Mouse (Mus musculus): ENCODE data around the gene Bcl2a1d.
A peak's percentile ranks its signal among the peaks of the same experiment; 100 is the strongest.
"Not testable (repeated sequence)": the region's sequence is repeated elsewhere in the genome, so short reads cannot be mapped to it uniquely, and the experiment has no call there.

The Bcl2a1d gene

DNA sequence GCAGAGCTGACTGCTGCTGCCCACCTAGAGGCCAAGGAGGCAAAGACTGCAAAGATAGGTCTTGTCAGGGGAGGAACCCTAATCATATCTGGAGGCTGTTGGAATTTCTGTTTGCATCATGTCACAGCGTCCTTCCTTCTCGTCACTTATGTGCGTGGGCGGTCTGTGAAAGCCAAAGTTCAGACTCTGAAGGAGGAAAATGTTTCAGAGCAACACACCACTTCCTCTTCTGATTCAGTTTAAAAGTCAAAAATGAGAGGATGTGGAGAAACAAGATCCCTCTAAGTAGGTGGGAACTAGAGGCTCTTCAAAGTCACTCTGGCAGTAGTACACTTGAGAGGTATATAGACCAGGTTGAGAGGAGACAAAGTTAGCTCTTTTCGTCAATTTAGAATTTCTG lies at the start of gene Bcl2a1d:
Gene Bcl2a1d (minus strand): TSS at position 187 of the 400 bp plus-strand sequence.
- not testable (repeated sequence) for DNase-seq

DNA sequence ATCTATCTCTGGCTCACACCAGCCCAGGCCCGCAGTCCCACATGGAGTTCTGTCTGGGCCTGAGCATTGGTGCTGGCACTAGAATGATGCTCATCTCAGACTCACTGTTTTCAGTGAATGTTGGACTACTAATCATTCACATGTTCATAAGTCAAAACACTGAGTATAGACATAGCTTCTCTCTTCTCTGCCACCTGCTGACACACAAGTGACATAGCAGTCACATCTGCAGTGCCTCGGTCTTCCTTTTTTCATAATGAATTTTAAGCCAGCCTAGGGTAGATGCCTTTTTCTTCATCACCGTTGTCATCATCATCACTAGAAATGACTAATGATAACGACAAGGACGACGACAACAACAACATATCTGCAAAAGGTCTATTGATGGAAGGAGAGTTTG lies 38.5 kb upstream of the Bcl2a1d start:
- DNase-seq = not testable (repeated sequence)

DNA sequence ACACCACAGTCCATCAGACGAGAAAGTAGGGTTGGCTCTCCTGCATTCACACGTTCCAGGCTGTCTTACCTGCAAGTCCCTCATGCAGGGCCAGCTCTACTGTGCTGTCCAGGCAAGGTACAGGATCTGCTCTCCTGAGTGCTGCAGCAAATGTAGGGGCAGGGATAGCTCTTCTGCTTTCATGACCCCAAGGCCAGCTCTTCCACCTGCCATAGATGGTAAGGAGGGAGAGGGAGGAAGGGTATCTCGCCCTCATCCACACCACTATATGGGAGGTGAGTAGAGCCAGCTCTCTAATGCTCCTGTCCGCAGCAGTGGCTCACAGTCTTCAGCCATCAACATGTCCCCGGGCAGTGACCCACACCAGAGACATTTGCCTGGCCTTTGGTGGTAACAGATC lies 37.8 kb upstream of the Bcl2a1d start:
- DNase-seq = not testable (repeated sequence)

DNA sequence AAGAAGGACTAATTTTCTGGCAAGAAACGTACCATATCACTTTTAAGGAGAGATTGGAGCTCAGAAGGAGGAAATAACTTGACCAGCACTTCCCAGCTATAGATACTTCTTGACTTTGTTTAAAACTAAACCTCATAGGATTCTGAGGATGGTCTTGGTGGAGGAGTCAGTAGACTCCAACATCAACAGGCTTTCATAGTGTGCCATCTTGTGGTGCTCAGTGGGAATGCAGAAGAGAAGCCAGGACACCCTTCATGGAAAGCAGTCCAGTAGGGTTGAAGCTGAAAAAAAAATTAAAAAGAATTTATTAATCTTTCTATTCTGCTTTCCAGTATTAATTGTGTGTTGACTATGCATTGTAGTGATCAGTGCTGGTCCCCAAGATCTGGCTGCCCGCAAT lies 15.0 kb upstream of the Bcl2a1d start:
- peak; percentile 30 for DNase-seq

DNA sequence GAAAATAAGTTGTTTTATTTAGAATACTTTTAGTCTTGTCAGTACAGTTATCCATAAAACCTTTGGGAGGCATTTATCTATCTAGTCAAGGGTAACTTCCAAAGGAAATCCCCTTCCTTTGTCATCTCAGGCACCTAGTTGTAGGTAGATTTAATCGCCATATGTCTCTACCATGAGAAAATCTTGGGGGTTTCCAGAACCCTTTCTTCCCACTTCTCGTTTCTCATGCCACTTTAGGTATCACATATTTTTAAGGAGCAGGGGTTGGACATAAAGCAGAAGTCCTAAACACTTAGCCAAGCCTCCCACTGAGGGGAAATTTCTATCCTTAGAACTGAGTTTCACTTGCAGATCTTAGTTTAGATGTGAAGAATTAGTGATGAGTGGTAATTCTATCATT lies 14.3 kb upstream of the Bcl2a1d start:
- DNase-seq = not testable (repeated sequence)

DNA sequence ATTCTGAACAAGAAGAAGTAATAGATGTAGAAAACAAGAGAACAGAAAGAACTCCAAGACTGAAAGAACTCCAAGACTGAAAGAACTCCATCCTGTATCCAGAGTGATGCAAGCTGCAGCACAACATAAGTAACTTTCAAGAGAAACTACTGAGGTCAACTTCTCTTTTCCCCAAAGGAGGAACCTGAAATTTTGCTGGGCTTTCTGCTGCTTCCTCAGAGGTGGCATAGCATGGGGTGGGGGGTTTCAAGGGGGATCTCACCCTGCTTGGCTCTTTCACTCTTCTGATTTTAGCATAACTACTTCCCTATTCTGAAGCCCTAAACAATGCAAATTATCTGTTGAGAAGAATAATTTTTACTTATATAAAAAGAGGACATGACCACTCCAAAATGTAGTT lies 3.6 kb upstream of the Bcl2a1d start:
- not testable (repeated sequence) for DNase-seq

DNA sequence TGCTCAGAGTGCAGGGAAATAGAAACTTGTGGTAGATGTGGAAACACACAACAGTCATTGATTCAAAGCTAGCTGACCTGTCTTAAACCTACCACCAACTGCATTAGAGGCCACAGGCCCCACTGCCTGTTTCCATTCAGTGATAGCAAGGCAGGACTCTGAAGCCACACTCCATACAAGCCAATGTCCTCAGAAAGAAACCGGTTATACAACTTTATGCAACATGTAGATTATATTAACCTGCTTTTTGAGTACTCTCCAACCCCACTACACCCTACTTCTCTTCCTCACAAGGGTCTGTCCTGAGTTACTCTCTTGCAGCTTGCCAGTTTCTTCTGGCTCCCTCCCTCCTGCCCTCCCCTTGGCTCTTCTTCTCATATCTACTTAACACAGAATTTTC lies 1.5 kb upstream of the Bcl2a1d start:
- not testable (repeated sequence) for DNase-seq

DNA sequence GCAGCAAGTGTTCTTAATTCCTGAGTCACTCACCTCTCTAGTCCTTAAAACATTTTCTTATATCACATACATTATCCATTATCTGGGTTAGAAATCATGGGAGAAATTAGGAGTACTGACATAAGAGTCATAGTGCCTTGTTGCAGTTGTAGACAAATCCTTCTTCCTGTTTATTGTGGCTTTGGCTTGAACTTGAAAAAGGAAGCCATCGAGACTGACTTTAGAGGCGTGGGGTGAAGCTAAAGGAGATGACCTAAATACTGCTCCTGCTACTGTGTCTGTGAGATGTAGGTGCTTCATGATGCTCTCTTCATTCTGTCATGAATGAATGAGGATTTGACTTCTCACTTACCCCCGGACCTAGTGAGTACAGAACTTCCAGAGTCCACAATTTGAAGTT lies 620 bp upstream of the Bcl2a1d start:
- not testable (repeated sequence) for DNase-seq

DNA sequence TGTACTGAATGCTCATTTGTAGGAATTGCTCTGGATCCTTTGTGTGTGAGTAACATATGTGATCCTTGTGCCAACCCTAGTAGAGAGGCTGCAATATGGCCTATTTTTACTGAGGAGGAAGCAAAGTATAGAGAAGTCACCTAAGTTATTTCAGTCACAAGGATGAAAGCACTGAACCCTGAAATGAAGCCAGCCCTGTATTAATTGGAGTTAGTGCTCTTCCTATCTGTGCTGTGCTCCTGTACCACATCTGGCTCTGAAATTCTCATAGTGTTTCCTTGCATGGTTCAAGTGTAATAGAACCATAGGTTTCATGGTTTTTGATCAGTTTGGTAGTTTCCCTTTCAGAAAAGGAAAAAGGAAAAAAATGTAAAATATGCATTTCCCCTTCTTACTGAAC lies 3.4 kb downstream of the Bcl2a1d start:
- DNase-seq = not testable (repeated sequence)

DNA sequence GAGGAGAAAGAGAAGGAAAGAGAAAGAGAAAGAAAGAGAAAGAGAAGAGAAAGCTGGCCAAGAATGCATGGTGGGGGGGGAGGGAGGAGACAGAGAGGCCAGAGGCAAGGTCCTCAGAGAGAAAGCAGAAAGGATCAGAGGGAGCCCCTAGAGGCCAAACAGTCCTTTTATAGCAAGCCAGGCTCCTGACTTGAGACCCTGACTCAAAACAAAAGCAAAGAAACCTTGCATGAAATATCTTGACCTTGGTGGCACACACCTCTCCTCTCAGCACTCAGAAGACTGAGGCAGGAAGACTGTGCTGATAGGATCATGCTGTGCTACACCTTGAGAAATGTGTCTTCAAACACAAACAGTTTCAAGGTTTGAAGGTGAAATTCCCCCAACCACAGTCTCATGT lies 10.1 kb downstream of the Bcl2a1d start:
- DNase-seq = not testable (repeated sequence)

DNA sequence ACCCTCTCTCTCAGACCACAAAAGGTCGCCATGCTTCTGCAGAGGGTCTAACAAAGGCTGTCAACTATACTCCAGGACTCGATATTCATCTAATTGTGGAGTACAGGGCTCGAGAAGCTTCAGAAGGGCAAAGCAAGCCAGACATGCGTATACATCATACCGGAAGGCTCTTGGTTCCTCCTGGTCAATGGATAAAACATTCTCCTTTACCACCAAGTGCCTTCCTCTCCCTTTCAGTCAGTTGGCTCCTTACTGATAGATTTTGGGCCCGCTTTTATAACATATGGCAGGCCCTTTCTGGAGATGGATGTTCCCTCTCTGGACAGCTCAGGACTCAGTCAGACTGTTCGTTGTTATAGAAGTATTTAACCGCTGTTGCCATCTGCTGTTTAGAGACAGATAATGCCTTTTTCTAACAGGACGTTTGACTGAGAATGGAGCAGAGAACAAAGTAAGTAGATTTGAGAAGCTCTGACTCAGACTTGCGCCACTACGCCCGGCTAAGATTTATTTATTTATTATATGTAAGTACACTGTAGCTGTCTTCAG lies 11.7 kb downstream of the Bcl2a1d start, which contains the start of gene Mthfsl:
Gene Mthfsl (minus strand): TSS at position 308 of the 549 bp plus-strand sequence.
- peak; percentile 67 for DNase-seq

DNA sequence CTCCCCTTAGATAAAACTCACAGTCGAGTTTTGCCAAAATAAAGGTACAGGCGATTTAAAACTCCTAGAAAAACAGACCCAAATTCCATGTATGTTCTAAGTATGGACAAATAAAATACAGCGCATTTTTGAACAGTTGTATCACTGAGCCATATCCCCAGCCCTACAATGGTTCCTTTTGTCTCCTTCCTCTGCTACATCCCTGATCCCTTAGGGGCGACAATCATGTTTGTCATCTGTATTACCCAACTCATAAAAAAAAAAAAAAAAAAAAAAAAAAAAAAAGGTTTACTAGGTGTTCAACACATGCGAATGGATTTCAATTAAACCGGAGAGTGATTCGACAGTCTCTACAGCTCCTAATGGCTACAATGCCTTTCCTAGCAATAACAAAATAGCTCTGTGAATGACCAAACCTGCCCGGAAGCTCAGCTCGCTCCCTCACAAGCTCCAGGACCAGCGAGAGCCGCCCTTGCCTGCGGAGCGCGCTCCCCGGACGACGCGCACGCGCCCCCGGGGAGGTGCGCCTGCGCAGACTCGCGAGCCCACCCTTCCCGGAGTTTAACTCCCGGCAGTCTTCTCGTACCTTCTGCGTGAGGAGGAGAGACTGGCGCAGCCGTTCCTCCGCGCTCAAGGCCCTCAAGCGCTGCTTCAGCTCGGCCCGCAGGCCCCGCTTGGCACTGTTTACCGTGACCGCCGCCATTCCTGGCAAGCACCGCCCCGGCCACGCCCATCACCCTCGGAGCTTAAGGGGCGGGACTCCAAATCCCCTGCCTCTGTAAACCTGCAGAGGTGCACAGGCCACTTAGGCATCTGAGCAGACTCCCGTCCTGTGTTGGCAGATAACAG lies 12.4 kb downstream of the Bcl2a1d start:
- DNase-seq = peak; percentile 64

DNA sequence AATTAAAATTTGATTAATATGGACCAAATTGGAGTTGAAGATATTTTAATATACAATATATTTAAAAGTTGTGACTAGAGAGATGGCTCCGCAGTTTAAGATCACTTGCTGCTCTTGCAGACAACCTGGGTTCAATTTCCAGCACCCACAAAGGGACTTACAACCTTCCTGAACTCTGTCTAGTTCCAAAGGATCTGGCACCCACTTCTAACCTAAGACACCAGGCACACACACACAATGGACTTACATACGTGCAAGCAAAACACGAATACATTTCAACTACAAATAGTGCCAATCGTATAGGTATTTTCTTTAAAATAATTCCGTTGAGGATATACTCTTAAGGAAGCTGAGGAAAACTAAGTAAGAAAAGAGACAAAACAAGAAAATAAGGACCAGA lies 13.1 kb downstream of the Bcl2a1d start:
- peak; percentile 59 for DNase-seq

DNA sequence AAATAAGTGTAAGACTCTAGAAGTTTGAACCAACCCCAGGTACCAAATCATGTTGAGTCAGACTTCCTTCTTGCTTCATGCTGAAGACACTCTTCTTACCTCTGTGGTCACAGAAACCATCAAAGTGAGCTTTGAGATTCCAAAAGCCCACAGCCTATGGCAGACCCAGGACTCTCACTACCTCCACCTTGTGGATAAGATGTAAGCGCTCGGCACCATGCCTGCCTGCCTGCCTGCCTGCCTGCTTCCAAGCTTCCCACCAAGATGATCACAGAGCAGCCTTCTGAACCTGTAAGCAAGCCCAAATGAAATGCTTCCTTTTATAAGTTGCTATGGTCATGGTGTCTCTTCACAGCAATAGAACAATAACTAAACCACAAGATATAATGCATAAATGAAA lies 13.6 kb downstream of the Bcl2a1d start:
- DNase-seq = peak; percentile 79

DNA sequence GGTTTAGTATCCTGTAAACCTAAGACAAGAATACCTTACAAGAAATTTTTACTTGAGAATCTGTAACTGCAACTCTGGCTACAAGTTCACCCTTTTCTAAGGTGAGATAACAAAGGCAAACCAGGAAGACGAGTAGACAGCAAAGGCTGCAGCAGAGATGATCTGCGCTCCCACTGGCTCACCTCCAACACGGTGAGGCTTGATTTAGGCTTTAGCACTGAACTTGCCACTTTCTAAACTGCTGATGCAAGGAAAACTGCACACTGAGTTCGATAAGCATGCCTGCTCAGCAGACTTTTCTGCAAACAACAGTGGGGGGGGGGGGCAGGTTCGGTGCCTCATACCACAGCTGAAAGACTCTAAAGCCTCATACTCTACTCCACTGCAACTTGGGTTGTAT lies 17.2 kb downstream of the Bcl2a1d start:
- not testable (repeated sequence) for DNase-seq

DNA sequence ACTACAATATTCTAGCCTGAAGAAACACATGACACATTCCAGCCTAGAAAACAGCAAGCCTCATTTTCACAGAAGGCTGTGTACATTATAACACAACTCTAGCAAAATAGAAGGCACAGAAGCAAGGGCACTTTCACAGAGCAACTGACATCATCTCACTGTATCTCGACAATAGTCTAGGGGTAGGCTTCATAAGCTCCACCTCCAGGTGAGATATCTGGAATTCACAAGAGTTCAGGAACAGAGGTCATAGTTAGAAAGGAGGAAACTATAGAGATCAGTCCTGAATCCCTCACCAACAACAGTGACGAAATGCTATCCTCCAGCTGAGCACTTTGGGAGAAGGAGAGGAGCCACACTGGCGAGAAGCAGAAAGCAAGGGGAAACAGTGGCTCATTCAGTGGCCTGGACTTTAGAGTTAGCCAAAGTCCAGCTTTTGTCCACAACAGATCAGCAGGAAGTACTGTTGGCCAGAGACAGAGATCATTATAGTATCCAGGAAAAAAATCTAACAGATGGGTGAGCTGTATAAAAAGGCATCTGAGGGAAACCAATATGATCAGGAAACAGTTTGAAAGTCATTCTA lies 19.5 kb downstream of the Bcl2a1d start:
- DNase-seq = not testable (repeated sequence)

DNA sequence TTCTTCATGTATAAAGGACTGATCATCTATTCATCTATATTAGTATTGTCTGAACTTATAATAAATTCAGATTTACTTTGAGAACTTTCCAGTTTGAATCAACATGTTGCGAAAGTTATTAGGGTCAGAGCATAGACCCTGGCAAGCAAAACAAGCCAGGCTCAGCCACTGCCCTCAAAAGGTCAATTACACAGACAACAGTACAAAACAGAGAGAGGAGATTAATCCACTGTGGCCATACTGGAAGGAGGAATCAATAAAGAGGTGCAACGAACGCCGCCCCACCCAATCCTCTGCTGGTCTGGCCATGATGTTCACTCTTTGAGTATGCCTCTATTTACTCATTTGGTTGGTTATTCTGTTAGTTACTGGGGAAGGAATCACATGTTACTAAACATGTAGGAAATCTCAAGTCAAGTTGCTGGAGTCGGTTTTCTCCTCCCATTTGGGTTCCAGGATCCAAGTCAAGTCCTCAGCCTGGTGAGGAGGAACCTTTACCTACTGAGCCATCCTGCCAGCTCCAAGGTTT lies 20.7 kb downstream of the Bcl2a1d start:
- DNase-seq = not testable (repeated sequence)

DNA sequence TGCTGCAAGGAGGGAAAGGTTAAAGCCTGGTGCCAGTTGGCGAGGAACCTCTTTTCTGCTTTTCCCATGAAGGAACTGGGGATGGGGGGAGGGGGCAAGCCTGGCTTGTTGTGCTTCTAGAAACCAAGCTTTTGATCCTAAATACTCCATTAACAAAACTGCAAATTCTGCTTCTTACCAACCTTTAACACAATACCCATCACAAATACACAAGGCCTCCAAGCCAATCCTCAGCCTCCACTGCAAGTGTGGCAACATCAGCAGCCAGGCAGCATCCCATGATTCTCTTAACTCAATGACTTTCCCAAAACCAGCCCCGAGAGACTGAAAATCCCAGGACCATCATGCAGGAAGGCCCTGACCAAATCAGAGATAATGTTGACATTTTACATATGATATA lies 21.3 kb downstream of the Bcl2a1d start:
- not testable (repeated sequence) for DNase-seq

DNA sequence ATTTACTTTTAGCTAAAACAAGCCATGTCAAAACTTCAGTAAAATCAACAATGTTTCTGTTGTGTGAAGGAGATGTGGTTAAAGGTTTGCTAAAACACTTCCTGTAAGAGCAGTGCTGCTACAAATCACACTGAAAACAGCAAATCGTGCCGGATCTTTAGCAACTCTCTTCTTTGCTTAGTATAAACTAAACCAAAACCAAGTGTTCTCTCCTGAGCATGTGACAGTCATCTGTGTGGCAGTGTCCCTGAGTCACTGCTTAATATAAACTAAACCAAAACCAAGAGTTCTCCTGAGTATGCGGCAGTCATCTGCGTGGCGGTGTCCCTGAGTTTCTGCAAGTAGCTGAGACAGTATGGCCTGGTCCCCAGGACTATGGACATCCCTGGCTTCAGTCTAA lies 21.9 kb downstream of the Bcl2a1d start:
- DNase-seq = not testable (repeated sequence)

DNA sequence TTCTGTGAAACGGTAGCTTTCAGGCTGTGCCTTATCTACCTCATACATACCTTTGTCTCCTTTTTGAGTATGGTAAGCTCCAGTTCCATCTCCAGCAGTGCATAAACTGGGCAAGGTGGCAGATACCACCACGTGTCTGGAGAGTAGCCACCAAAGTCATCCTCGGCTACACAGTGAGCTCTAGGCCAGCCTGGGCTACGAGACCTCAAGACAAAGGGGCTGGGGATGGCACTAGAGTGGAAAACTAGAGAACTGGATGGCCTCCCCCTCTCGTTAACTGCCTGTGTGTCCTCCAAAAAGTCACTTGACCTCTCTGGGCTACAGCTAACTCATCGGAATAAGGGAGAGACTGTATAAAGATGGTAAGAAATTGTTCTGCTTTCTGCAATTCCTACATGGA lies 22.4 kb downstream of the Bcl2a1d start:
- no peak for DNase-seq

DNA sequence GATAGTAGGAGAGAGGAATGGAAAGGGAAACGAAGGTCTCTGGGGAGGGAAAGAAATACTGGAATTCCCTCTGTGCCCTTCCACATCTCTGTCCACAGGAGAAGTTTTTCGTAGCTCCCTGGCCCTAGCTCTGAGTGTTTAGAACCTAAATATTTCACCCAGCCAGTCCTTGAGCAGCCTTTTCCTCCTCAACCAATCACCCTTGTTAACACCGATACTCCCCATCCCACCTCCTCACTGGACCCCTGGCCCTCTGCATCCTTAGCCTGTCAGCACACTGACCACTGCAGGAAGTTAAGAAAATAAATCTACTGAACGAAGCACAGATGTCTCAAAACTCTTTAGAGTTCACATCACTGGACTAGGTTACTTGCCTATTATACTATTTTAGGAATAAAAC lies 25.0 kb downstream of the Bcl2a1d start:
- no peak for DNase-seq

DNA sequence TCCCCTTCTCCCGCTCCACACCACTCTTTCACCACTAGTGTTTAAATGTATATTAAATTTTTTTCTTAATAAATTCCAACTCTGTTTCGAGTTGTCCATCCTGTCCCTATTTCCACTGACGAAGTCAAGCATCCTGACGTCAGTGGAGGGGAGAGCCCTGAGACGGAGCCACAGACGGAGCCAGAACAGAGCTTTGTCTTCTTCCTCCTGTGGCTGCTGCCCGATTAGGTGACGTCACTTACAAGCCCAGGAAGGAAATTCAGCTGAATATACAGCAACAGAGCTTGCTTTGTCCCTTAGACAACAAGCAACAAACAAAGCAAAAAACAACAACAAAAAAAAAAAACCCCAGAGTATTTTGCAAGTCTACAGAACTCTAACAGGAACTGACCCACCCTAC lies 26.6 kb downstream of the Bcl2a1d start:
- not testable (repeated sequence) for DNase-seq

DNA sequence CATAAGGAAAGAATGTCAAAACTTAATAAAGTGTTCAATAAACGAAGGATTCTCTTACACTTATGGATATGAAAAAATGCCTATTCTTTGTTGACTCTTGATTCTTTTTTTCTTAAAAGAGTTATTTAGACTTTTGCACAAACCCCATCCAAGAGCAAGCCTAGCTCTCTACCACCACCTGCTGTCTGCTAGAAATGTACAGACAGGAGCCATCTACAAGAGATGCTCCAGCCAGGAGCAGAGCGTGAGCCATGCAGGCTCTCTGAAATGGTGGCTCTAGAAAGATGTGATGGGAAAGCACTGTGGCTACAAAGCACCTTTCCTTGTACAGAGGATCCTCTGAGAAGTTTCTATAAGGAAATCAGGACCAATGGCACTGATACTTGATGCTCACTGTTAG lies 33.0 kb downstream of the Bcl2a1d start:
- DNase-seq = not testable (repeated sequence)

DNA sequence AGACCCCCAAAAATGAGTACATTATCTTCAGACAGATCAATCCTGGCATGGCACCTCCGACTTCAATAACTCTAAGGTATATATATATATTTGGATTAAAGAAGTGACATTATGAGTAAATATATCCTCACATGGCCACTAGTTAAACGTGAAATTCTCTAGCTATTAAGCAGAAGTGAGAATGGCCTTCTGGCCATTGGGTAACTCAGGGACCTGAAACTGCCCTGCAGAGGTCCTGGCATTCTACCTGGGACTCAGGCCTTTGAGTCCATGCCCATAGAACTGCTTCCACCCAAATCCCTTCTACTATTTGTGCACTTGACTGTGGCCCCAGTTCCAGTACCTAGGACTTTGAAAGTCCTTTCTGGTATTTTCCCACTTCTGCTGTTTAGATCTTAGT lies 40.4 kb downstream of the Bcl2a1d start:
- DNase-seq = not testable (repeated sequence)

Measured in cerebellum, adult 9-10 months (tissue).